Mouse (Mus musculus) splenic B cell, adult 2 months (primary cell): ENCODE measurements around the gene Asic1.

Experiments
- DNase-seq: peaks from one replicate; pipeline ENCODE4 v3.0.0-alpha.2; 2011; ENCODE audit warnings: low read depth, low spot score
- H3K27me3 ChIP-seq: 2 replicates; pipeline ENCODE4 v1.6.1; 2012; ENCODE audit warnings: mild to moderate bottlenecking, low read length, moderate library complexity, mixed read lengths; ENCODE audit not compliant: control insufficient read depth, poor library complexity, insufficient read depth, severe bottlenecking
- H3K36me3 ChIP-seq: 2 replicates; pipeline ENCODE4 v1.6.1; 2012; ENCODE audit warnings: mild to moderate bottlenecking, low read length, moderate library complexity, mixed read lengths; ENCODE audit not compliant: control insufficient read depth, poor library complexity, insufficient read depth, severe bottlenecking

Asic1 gene

GRCm38 (mm10) chr15:99727525-99727924, 57.4 kb downstream of the Asic1 start:
- no peaks in the 10 kb centered on the region for H3K27me3 ChIP-seq
- DNase-seq = no peak
- peaks cover 8% of the 10 kb centered on the region; the same call in 1 of the 2 replicates for H3K36me3 ChIP-seq

GRCm38 (mm10) chr15:99728211-99728610, 58.0 kb downstream of the Asic1 start:
- no peaks in the 10 kb centered on the region for H3K27me3 ChIP-seq
- H3K36me3 ChIP-seq = peaks cover 8% of the 10 kb centered on the region; the same call in 1 of the 2 replicates
- DNase-seq = no peak

GRCm38 (mm10) chr15:99729056-99729783, 59.1 kb downstream of the Asic1 start:
- peak; percentile 31 for DNase-seq
- Histone ChIP-seq H3K36me3 (peaks cover 8% of the 10 kb centered on the region; the same call in 1 of the 2 replicates), H3K27me3 (no peaks in the 10 kb centered on the region)

GRCm38 (mm10) chr15:99731167-99731566, 61.0 kb downstream of the Asic1 start:
- Histone ChIP-seq H3K27me3 (no peaks in the 10 kb centered on the region), H3K36me3 (peaks cover 9% of the 10 kb centered on the region)
- DNase-seq = no peak

GRCm38 (mm10) chr15:99731678-99732077, 61.5 kb downstream of the Asic1 start:
- no peak for DNase-seq
- H3K36me3 ChIP-seq = peaks cover 11% of the 10 kb centered on the region
- no peaks in the 10 kb centered on the region for H3K27me3 ChIP-seq

DNA sequence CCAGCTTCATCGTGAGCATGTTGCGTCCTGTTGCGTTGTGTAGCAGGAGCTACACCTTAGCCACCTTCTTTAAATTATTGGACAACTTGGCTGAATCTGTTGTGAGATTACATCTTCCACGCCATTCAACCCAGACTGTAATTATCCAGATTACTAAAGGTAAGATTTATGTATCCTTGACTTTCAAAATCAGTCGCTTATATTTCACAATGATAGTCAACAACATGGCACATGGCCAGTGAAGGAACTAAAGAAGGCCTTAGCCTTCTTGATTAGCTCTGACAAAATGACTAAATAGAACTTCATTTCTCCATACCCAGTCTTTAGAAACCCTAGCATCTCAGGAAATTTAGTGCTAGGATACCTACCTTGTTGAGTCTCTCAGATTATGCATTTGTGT, 63.0 kb downstream of the Asic1 start:
- H3K27me3 ChIP-seq = no peaks in the 10 kb centered on the region
- DNase-seq = no peak

GRCm38 (mm10) chr15:99735631-99736030, 65.5 kb downstream of the Asic1 start:
- no peaks in the 10 kb centered on the region for H3K27me3 ChIP-seq
- no peak for DNase-seq
- peaks cover 27% of the 10 kb centered on the region for H3K36me3 ChIP-seq

More for the DNA sequence above, 63.0 kb downstream of the Asic1 start:
- H3K36me3 ChIP-seq = peaks cover 15% of the 10 kb centered on the region

DNA sequence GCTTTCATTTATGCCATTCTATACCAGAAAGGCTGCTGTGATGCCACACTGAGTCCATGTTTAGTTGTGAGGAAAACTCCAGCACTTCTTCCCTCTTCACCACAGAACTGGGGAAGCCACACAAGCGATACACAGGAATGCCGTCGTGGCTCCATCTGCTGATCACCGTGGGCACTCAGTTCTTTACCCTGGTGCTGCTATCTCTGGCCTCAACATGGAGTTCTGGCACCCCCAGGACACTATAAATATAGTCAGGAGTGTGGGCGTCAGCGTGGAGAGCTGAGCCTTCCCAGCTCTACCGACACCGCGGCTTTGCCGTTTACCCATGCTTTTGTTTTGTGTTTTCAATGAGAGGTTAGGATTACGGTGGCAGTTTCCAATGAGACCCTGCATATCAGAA, 66.5 kb downstream of the Asic1 start:
- peaks cover 28% of the 10 kb centered on the region for H3K36me3 ChIP-seq
- DNase-seq = no peak

DNA sequence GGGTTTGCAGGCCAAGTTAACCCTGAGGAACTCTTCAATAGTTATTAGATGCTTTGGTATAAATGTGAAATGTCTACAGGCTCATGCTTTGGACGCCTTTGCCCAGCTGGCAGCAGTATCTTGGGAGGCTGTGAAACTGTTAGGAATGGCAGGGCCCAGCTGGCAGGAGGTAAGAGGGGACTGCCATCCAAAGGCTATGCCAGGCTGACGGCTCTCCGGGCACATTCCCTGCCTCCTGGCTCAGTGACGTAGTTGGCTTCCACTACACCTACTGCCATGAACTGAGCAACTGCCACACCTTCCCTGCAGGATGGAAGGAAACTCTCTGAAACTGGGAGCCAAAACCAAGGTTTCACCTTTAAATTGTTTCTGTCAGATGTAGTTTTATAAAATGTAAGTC, 70.1 kb downstream of the Asic1 start:
- DNase-seq = no peak
- H3K27me3 ChIP-seq = no peaks in the 10 kb centered on the region

More for the DNA sequence above, 66.5 kb downstream of the Asic1 start:
- no peaks in the 10 kb centered on the region for H3K27me3 ChIP-seq

More for the DNA sequence above, 70.1 kb downstream of the Asic1 start:
- peaks cover 28% of the 10 kb centered on the region for H3K36me3 ChIP-seq
